Mouse (Mus musculus) E14TG2a.4 (cell line): ENCODE measurements at regions not wholly inside any gene's neighbourhood (a gene's known extent, or its start where the extent isn't known, plus 50 kb on each side); places are given as distances from the start of the nearest gene placed in this dataset.

ENCODE experiments used
- H3K27me3 ChIP-seq: 2 replicates; pipeline ENCODE4 v1.6.1; 2014; ENCODE audit warnings: low read length, control low read depth; ENCODE audit not compliant: insufficient read depth
- H3K36me3 ChIP-seq: 2 replicates; pipeline ENCODE4 v1.6.1; 2014; ENCODE audit warnings: low read length, control low read depth; ENCODE audit not compliant: insufficient read depth
- H3K4me1 ChIP-seq: replicated peaks from 2 replicates; pipeline ENCODE4 v1.6.1; 2014; ENCODE audit warnings: low read depth, low read length, control low read depth
- H3K4me3 ChIP-seq: replicated peaks from 2 replicates; pipeline ENCODE4 v1.5.1; 2014; ENCODE audit warnings: mild to moderate bottlenecking, low read length
- H3K9me3 ChIP-seq: 2 replicates; pipeline ENCODE4 v1.6.1; 2014; ENCODE audit warnings: low read length, control low read depth
- CTCF ChIP-seq: conservative IDR thresholded peaks from 2 replicates; pipeline ENCODE4 v1.5.1; 2014; ENCODE audit warnings: low read length
- NANOG ChIP-seq: IDR thresholded peaks from 2 replicates; pipeline ENCODE4 v1.6.1; 2014; ENCODE audit warnings: borderline replicate concordance, low read length, mixed read lengths
- POU5F1 ChIP-seq: IDR thresholded peaks from 2 replicates; pipeline ENCODE4 v1.6.1; 2014; ENCODE audit warnings: low read length, borderline replicate concordance

GRCm38 (mm10) chr10:42131798-42132197 is 113.6 kb upstream of the Armc2 start:
- Histone ChIP-seq H3K4me1 (peaks cover 32% of the 10 kb centered on the region), H3K4me3 (no peak overlapping the region), H3K9me3 (no peaks in the 10 kb centered on the region), H3K27me3 (peaks cover 3% of the 10 kb centered on the region; the same call in 1 of the 2 replicates), H3K36me3 (no peaks in the 10 kb centered on the region)
- TF ChIP-seq POU5F1 (no peak), CTCF (peak; percentile 33)

GRCm38 (mm10) chr10:42131298-42131697 is 113.1 kb upstream of the Armc2 start:
- peaks cover 32% of the 10 kb centered on the region for H3K4me1 ChIP-seq
- H3K9me3 ChIP-seq = no peaks in the 10 kb centered on the region
- H3K36me3 ChIP-seq = no peaks in the 10 kb centered on the region
- H3K4me3 ChIP-seq = no peak overlapping the region
- H3K27me3 ChIP-seq = peaks cover 3% of the 10 kb centered on the region; the same call in 1 of the 2 replicates
- TF ChIP-seq CTCF (no peak), POU5F1 (no peak), NANOG (no peak)

- Histone ChIP-seq H3K27me3 (peaks cover 3% of the 10 kb centered on the region; the same call in 1 of the 2 replicates), H3K4me3 (no peak overlapping the region), H3K4me1 (peaks cover 12% of the 10 kb centered on the region), H3K9me3 (no peaks in the 10 kb centered on the region), H3K36me3 (no peaks in the 10 kb centered on the region)
- TF ChIP-seq POU5F1 = no peak
- no peak for TF ChIP-seq CTCF
- no peak for TF ChIP-seq NANOG
Measured at GRCm38 (mm10) chr10:42127865-42128419, 109.7 kb upstream of the Armc2 start.

- TF ChIP-seq POU5F1 = no peak
- no peak for TF ChIP-seq CTCF
- TF ChIP-seq NANOG = no peak
- no peaks in the 10 kb centered on the region for H3K36me3 ChIP-seq
Measured at GRCm38 (mm10) chr10:42126816-42127215, 108.6 kb upstream of the Armc2 start.

GRCm38 (mm10) chr10:42122768-42123635 is 104.8 kb upstream of the Armc2 start:
- H3K4me3 ChIP-seq = no peak overlapping the region
- peaks cover 18% of the 10 kb centered on the region; the same call in 1 of the 2 replicates for H3K27me3 ChIP-seq
- no peak for TF ChIP-seq CTCF
- no peak for TF ChIP-seq POU5F1
- TF ChIP-seq NANOG = no peak
- no peaks in the 10 kb centered on the region for H3K9me3 ChIP-seq
- H3K36me3 ChIP-seq = no peaks in the 10 kb centered on the region
- H3K4me1 ChIP-seq = peaks cover 6% of the 10 kb centered on the region

More at GRCm38 (mm10) chr10:42126816-42127215, 108.6 kb upstream of the Armc2 start:
- Histone ChIP-seq H3K27me3 (peaks cover 3% of the 10 kb centered on the region; the same call in 1 of the 2 replicates), H3K4me3 (no peak overlapping the region), H3K9me3 (no peaks in the 10 kb centered on the region), H3K4me1 (peaks cover 12% of the 10 kb centered on the region)

- no peak for TF ChIP-seq POU5F1
- peaks cover 18% of the 10 kb centered on the region; the same call in 1 of the 2 replicates for H3K27me3 ChIP-seq
- H3K4me3 ChIP-seq = no peak overlapping the region
- peaks cover 6% of the 10 kb centered on the region for H3K4me1 ChIP-seq
- H3K36me3 ChIP-seq = no peaks in the 10 kb centered on the region
- H3K9me3 ChIP-seq = no peaks in the 10 kb centered on the region
Measured at GRCm38 (mm10) chr10:42121984-42122383, 103.7 kb upstream of the Armc2 start.

GRCm38 (mm10) chr10:42119326-42119725 is 101.1 kb upstream of the Armc2 start:
- Histone ChIP-seq H3K9me3 (no peaks in the 10 kb centered on the region), H3K36me3 (no peaks in the 10 kb centered on the region), H3K27me3 (peaks cover 18% of the 10 kb centered on the region; the same call in 1 of the 2 replicates), H3K4me1 (peaks cover 6% of the 10 kb centered on the region), H3K4me3 (no peak overlapping the region)
- TF ChIP-seq NANOG = no peak
- TF ChIP-seq POU5F1 = no peak
- TF ChIP-seq CTCF = no peak

- no peak overlapping the region for H3K4me3 ChIP-seq
- no peak for TF ChIP-seq CTCF
- no peak for TF ChIP-seq NANOG
- TF ChIP-seq POU5F1 = no peak
- H3K36me3 ChIP-seq = no peaks in the 10 kb centered on the region
- peaks cover 3% of the 10 kb centered on the region for H3K9me3 ChIP-seq
- peaks cover 6% of the 10 kb centered on the region for H3K4me1 ChIP-seq
- H3K27me3 ChIP-seq = peaks cover 18% of the 10 kb centered on the region; the same call in 1 of the 2 replicates
Measured at GRCm38 (mm10) chr10:42118361-42119188, 100.3 kb upstream of the Armc2 start.
